Mouse (Mus musculus) neutrophil, adult 5-6 weeks (primary cell): ENCODE measurements around the gene D2hgdh. TPM values are rescaled to one million over a fixed set of nuclear protein-coding genes. Genes with fewer than 3 reads are reported as not detected.
"Not testable (repeated sequence)": the region's sequence is repeated elsewhere in the genome, so short reads cannot be mapped to it uniquely, and the experiment has no call there.

ENCODE experiments used
- ATAC-seq: fragments of 151-379, 151-347 bp; 2 replicates; pipeline ENCODE4 v1.8.0; 2017; ENCODE audit warnings: mild to moderate bottlenecking, moderate TSS enrichment; ENCODE audit not compliant: insufficient number of reproducible peaks, poor library complexity, low FRiP score, severe bottlenecking; ENCODE audit errors: extremely low read depth
- total RNA-seq: library from RNA; stranded (forward); fragments of 200-1000 nt; gene quantifications from 2 replicates; pipeline ENCODE4 v1.2.3, GENCODE M21; 2017

D2hgdh gene
- total RNA-seq, 1 experiment from 2014 or later = 35.4 TPM

GRCm38 (mm10) chr1:93890936-93891335, 66.2 kb downstream of the D2hgdh start:
- not testable (repeated sequence) for ATAC-seq

GRCm38 (mm10) chr1:93897395-93897794, 72.7 kb downstream of the D2hgdh start:
- not testable (repeated sequence) for ATAC-seq

- not testable (repeated sequence) for ATAC-seq
These were observed 76.6 kb downstream of the D2hgdh start for GRCm38 (mm10) chr1:93901291-93901690.

Other genes with a start within 250 kb of the D2hgdh start
- 50.2 and 53.4 TPM in 2 replicates for gene Stk25, start 166.2 kb upstream of the D2hgdh start, total RNA-seq
- gene Bok, start 139.2 kb upstream of the D2hgdh start, total RNA-seq = not detected in 2 replicates
- 50.0 and 57.3 TPM in 2 replicates for gene Atg4b, start 73.4 kb upstream of the D2hgdh start, total RNA-seq
- 10.9 and 12.8 TPM in 2 replicates for gene Thap4, start 70.0 kb upstream of the D2hgdh start, total RNA-seq
- 36.5 and 48.5 TPM in 2 replicates for gene Dtymk, start 23.0 kb upstream of the D2hgdh start, total RNA-seq
- gene Ing5, start 20.9 kb upstream of the D2hgdh start, total RNA-seq = 25.2 and 30.5 TPM in 2 replicates
- gene Gal3st2, start 36.4 kb downstream of the D2hgdh start, total RNA-seq = not detected in 2 replicates
- not detected in 2 replicates for gene Gal3st2b, start 93.4 kb downstream of the D2hgdh start, total RNA-seq
- not detected in 2 replicates for gene Gal3st2c, start 165.6 kb downstream of the D2hgdh start, total RNA-seq
- gene Neu4, start 195.5 kb downstream of the D2hgdh start, total RNA-seq = not detected in 2 replicates
- gene Pdcd1, start 227.6 kb downstream of the D2hgdh start, total RNA-seq = 0.35 TPM in 1 of 2 replicates, not detected in the other